Comparison of ENCODE assay signal across 34 mouse cellular contexts in genomic region chr4:56740020-56740485, GRCm38 (mm10). TPM values are rescaled to one million over a fixed set of nuclear protein-coding genes. Genes with fewer than 3 reads are reported as not detected.
A peak's percentile ranks its signal among the peaks of the same experiment; 100 is the strongest.
DNase-seq lines count a peak whose midpoint lies in the region; ATAC-seq and TF ChIP-seq lines count a peak whose summit lies in the region.
"Had no signal": no experiment of that assay in that cellular context is flagged by ENCODE, and none has a peak within 500 bp of the region (broad histone marks: within the 10 kb centered on the region; RNA-seq: fewer than 3 reads in every experiment).

Gene Gm26657, plus strand, starts transcription at chr4:56740070.

- no peak within 1 kb of the TSS for H3K27ac ChIP-seq in heart, embryonic 11.5 days (ENCODE audit: low read depth, low read length)
- no peak within 1 kb of the TSS for H3K27ac ChIP-seq in ES-Bruce4 (ENCODE audit: insufficient read depth, low read length)
- H3K27ac ChIP-seq: forebrain, embryonic 10.5 days; forebrain, embryonic 13.5 days; heart, embryonic 13.5 days; hindbrain, embryonic 14.5 days; hindbrain, postnatal 0 days had no signal

- TF ChIP-seq EP300 in ES-Bruce4 (IDR thresholded peaks at IDR 0.05; ENCODE audit: insufficient read depth, low read depth, low read length): no peak

- WGBS in heart, embryonic 11.5 days (ENCODE audit: insufficient replicate concordance): 85% methylated on average over 18 of the region's 18 CpGs

- H3K36me3 ChIP-seq in heart, embryonic 11.5 days (ENCODE audit: control insufficient read depth, insufficient read depth, low read length): no peaks in the 10 kb centered on the region
- H3K36me3 ChIP-seq in ES-Bruce4 (ENCODE audit: control insufficient read depth, insufficient read depth, low read length, poor library complexity, severe bottlenecking): no peaks in the 10 kb centered on the region

- H3K9ac ChIP-seq in heart, embryonic 11.5 days (ENCODE audit: low read depth, low read length): no peak within 1 kb of the TSS
- H3K9ac ChIP-seq in ES-Bruce4 (ENCODE audit: low read depth, poor library complexity, severe bottlenecking): no peak within 1 kb of the TSS
- H3K9ac ChIP-seq: forebrain, embryonic 13.5 days; heart, embryonic 13.5 days; hindbrain, embryonic 14.5 days had no signal

- H3K4me3 ChIP-seq in heart, embryonic 11.5 days (ENCODE audit: low read depth, low read length): no peak within 1 kb of the TSS
- peak within 1 kb of the TSS; percentile 36 for H3K4me3 ChIP-seq in ES-Bruce4 (ENCODE audit: low read depth, low read length)
- H3K4me3 ChIP-seq: forebrain, embryonic 10.5 days; forebrain, embryonic 13.5 days; heart, embryonic 13.5 days had no signal

- H3K27me3 ChIP-seq in heart, embryonic 11.5 days (ENCODE audit: control insufficient read depth, insufficient read depth, low read length): no peaks in the 10 kb centered on the region
- H3K27me3 ChIP-seq in ES-Bruce4 (ENCODE audit: control insufficient read depth, insufficient read depth, low read length, poor library complexity, severe bottlenecking): no peaks in the 10 kb centered on the region
- H3K27me3 ChIP-seq: CH12.LX; forebrain, embryonic 13.5 days; heart, embryonic 13.5 days; Patski had no signal

- TF ChIP-seq POLR2A in ES-Bruce4 (IDR thresholded peaks at IDR 0.05; ENCODE audit: insufficient read depth, low read length): no peak

- H3K9me3 ChIP-seq in heart, embryonic 11.5 days (replicated peaks; ENCODE audit: control insufficient read depth, low read length): no peaks in the 10 kb centered on the region
- H3K9me3 ChIP-seq in ES-Bruce4 (replicated peaks; ENCODE audit: control insufficient read depth, insufficient read depth, low read length, poor library complexity, severe bottlenecking): 0 out of 2 replicates have a peak, but pooled peaks cover under 1% of the 10 kb centered on the region
- H3K9me3 ChIP-seq: forebrain, embryonic 10.5 days; forebrain, embryonic 13.5 days; G1E; heart, embryonic 13.5 days had no signal

- H3K4me2 ChIP-seq in heart, embryonic 11.5 days: no peak within 1 kb of the TSS
- H3K4me2 ChIP-seq: forebrain, embryonic 13.5 days; heart, embryonic 13.5 days; hindbrain, embryonic 14.5 days had no signal

- ATAC-seq in heart, embryonic 11.5 days (replicated peaks; ENCODE audit: insufficient number of reproducible peaks, low FRiP score, low TSS enrichment): no peak
- ATAC-seq: activated CD4-positive, CD25-positive, alpha-beta regulatory T cell, adult 4 months; forebrain, embryonic 13.5 days; forebrain, embryonic 16.5 days; hindbrain, postnatal 0 days; inflammation-experienced regulatory T-cells, adult 6 months; intestine, embryonic 16.5 days; Patski had no signal

- DNase-seq in heart, adult 11 months: peak; percentile 84
- DNase-seq in ZHBTc4 (ENCODE audit: low read depth, low spot score): peak; percentile 66
- no peak for DNase-seq in lung, adult 18-20 months
- no peak for DNase-seq in right cerebral cortex, postnatal 4 days
- DNase-seq: adrenal gland, adult 8-10 months; adrenal gland, postnatal 25 days; B cell, adult 2 months; cerebellum, adult 11-12 months; cerebellum, adult 8-10 months; cerebellum, postnatal 10 days; gastrocnemius, postnatal 10 days; gastrocnemius, postnatal 36 days; heart, adult 18-20 months; heart, postnatal 14 days; heart, postnatal 4 days had no signal

- H3K4me1 ChIP-seq in heart, embryonic 11.5 days (ENCODE audit: control insufficient read depth, insufficient read depth, low read length): no peaks in the 10 kb centered on the region
- no peaks in the 10 kb centered on the region for H3K4me1 ChIP-seq in ES-Bruce4 (ENCODE audit: control insufficient read depth, insufficient read depth, low read length)
- H3K4me1 ChIP-seq: forebrain, embryonic 10.5 days; forebrain, embryonic 13.5 days; heart, embryonic 13.5 days had no signal

- TF ChIP-seq CTCF in ES-Bruce4 (IDR thresholded peaks at IDR 0.05; ENCODE audit: low read depth, low read length): no peak

RNA-seq across cellular contexts. Expression of gene Gm26657, which starts in this region (rescaled TPM):
- polyA plus RNA-seq in heart, embryonic 11.5 days (2014; fragmentation: Nextera tagmentation; extraction: Ambion mirVana): not detected in 2 replicates
- not detected in 2 replicates for polyA plus RNA-seq in ES-Bruce4 (2011; ENCODE audit: insufficient read depth, insufficient read length, low read depth, missing spikeins)
- polyA plus RNA-seq: activated CD4-positive, CD25-positive, alpha-beta regulatory T cell, adult 4 months; brain, embryonic 14.5 days; embryonic facial prominence, embryonic 11.5 days; embryonic facial prominence, embryonic 14.5 days; forebrain, embryonic 10.5 days; forebrain, embryonic 13.5 days; forebrain, embryonic 16.5 days; G1E; heart, embryonic 13.5 days; heart, embryonic 16.5 days; hindbrain, embryonic 11.5 days; hindbrain, embryonic 14.5 days; hindbrain, postnatal 0 days; inflammation-experienced regulatory T-cells, adult 6 months; intestine, embryonic 16.5 days had no signal

Comparison
In these comparisons a context has a peak if more than half of its experiments do, and no peak if none do; other contexts are left out.
1. DNase-seq: peak in heart, adult 11 months (single experiment) and ZHBTc4 (single experiment); none in lung, adult 18-20 months (0 of 2) and right cerebral cortex, postnatal 4 days (single experiment).